In the genomic region with DNA sequence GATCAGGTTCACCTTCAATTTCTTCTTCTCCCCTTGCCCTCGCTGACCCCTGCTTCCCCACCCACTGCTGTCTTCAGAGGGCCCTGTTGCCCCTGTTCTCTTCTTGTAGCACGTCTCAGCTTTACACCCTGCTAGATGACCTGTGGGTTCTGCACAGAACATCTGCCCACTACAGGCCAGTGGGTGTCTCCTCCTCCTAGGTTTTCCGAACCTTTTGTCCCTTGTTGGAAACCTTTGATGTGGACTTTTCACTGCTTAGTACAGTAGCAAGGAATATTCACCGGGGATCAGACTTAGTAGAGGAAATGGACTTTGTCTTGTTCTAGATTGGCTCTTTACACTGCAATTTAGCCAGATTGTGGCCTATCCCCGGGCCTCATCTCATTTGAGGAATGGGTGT, we compare ENCODE assay signal across 23 mouse cellular contexts.
"Had no signal": no experiment of that assay in that cellular context is flagged by ENCODE, and none has a peak within 500 bp of the region (broad histone marks: within the 10 kb centered on the region; RNA-seq: fewer than 3 reads in every experiment).

No protein-coding gene starts in this region.

- H3K9ac ChIP-seq: heart, embryonic 13.5 days; heart, embryonic 15.5 days; hindbrain, embryonic 12.5 days; hindbrain, embryonic 15.5 days; limb, embryonic 12.5 days; liver, embryonic 13.5 days; liver, embryonic 15.5 days; liver, postnatal 0 days had no signal

- H3K4me2 ChIP-seq: heart, embryonic 11.5 days; heart, embryonic 13.5 days; heart, embryonic 15.5 days; hindbrain, embryonic 12.5 days; hindbrain, embryonic 15.5 days; limb, embryonic 12.5 days; liver, embryonic 13.5 days; liver, embryonic 15.5 days had no signal

- H3K4me3 ChIP-seq: gastrocnemius, adult 2 months; heart, adult 2 months; heart, embryonic 13.5 days; heart, embryonic 15.5 days; hindbrain, embryonic 10.5 days; hindbrain, embryonic 12.5 days; hindbrain, embryonic 15.5 days; layer of hippocampus, adult 2 months; left cerebral cortex, adult 2 months; limb, embryonic 10.5 days; limb, embryonic 12.5 days; liver, embryonic 13.5 days; liver, embryonic 15.5 days had no signal

- ATAC-seq: forebrain, embryonic 16.5 days; hindbrain, postnatal 0 days; liver, postnatal 0 days had no signal

- H3K27me3 ChIP-seq: heart, embryonic 13.5 days; heart, embryonic 15.5 days; hindbrain, embryonic 12.5 days; hindbrain, embryonic 15.5 days; limb, embryonic 12.5 days; liver, embryonic 13.5 days; liver, embryonic 15.5 days had no signal

- H3K4me1 ChIP-seq: hindbrain, embryonic 15.5 days; liver, embryonic 13.5 days had no signal

- H3K9me3 ChIP-seq: heart, embryonic 13.5 days; heart, embryonic 15.5 days; hindbrain, embryonic 10.5 days; hindbrain, embryonic 12.5 days; hindbrain, embryonic 15.5 days; limb, embryonic 10.5 days; limb, embryonic 12.5 days; liver, embryonic 13.5 days; liver, embryonic 15.5 days had no signal

- H3K27ac ChIP-seq: gastrocnemius, adult 2 months; heart, adult 2 months; heart, embryonic 13.5 days; heart, embryonic 15.5 days; hindbrain, embryonic 10.5 days; hindbrain, embryonic 12.5 days; hindbrain, embryonic 15.5 days; hindbrain, postnatal 0 days; layer of hippocampus, adult 2 months; left cerebral cortex, adult 2 months; limb, embryonic 10.5 days; limb, embryonic 12.5 days; liver, embryonic 13.5 days; liver, embryonic 15.5 days had no signal

- H3K36me3 ChIP-seq: heart, embryonic 15.5 days; hindbrain, embryonic 10.5 days; hindbrain, embryonic 12.5 days; hindbrain, embryonic 15.5 days; limb, embryonic 10.5 days; liver, embryonic 13.5 days; liver, embryonic 15.5 days had no signal

- DNase-seq: gastrocnemius, adult 2 months; gastrocnemius, postnatal 10 days; gastrocnemius, postnatal 25 days; heart, adult 2 months; heart, postnatal 14 days; heart, postnatal 36 days; kidney, postnatal 10 days; liver; liver, embryonic 13.5 days; liver, postnatal 0 days had no signal
